Mouse (Mus musculus) splenic B cell, adult 2 months (primary cell): ENCODE results near the gene Ftsj1.

Experiments
- DNase-seq: peaks from one replicate; pipeline ENCODE4 v3.0.0-alpha.2; 2011; ENCODE audit warnings: low read depth, low spot score
- H3K27me3 ChIP-seq: 2 replicates; pipeline ENCODE4 v1.6.1; 2012; ENCODE audit warnings: mild to moderate bottlenecking, low read length, moderate library complexity, mixed read lengths; ENCODE audit not compliant: control insufficient read depth, poor library complexity, insufficient read depth, severe bottlenecking
- H3K36me3 ChIP-seq: 2 replicates; pipeline ENCODE4 v1.6.1; 2012; ENCODE audit warnings: mild to moderate bottlenecking, low read length, moderate library complexity, mixed read lengths; ENCODE audit not compliant: control insufficient read depth, poor library complexity, insufficient read depth, severe bottlenecking

The Ftsj1 gene

GRCm38 (mm10) chrX:8236704-8237103, 15.5 kb downstream of the Ftsj1 start:
- no peaks in the 10 kb centered on the region for H3K36me3 ChIP-seq
- DNase-seq: no peak
- no peaks in the 10 kb centered on the region for H3K27me3 ChIP-seq

DNA sequence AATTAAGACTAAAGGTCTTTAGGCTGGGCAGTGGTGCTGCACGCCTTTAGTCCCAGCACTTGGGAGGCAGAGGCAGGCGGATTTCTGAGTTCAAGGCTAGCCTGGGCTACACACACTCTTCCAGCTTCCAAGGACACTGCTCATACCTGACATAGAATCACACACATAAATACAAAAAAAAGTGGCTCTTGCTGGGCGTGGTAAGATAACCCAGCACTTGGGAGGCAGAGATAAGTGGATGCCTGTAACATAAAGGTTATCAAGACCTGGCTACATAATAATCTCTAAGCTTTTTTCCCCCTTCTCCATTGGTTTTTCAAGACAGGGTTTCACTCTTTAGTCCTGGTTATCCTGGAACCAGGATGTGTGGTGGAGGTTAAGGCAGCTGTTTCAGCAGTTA, 18.6 kb downstream of the Ftsj1 start:
- no peaks in the 10 kb centered on the region for H3K36me3 ChIP-seq
- no peaks in the 10 kb centered on the region for H3K27me3 ChIP-seq
- no peak for DNase-seq

GRCm38 (mm10) chrX:8230272-8230671, 21.9 kb downstream of the Ftsj1 start:
- H3K27me3 ChIP-seq: no peaks in the 10 kb centered on the region
- no peak for DNase-seq
- no peaks in the 10 kb centered on the region for H3K36me3 ChIP-seq

DNA sequence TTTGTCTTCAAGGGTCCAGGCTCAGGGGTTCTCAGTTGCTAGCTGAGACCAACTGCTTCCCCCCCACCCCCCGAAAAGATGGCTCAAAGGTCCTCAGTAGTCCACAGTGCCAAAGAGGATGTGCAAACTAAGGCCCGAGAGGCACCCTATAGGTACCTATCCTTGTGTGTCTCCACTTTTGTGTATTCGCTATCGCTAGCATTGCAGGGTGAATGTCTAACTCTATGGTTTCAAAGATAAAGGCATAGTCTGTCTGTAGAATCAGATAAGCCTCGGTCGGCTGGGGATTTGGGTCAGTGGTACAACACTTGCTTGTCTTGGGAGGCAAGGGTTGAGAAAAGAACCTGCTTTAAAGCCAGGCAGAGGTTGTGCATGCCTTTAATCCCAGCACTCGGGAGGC, 28.7 kb downstream of the Ftsj1 start:
- H3K36me3 ChIP-seq: no peaks in the 10 kb centered on the region
- DNase-seq: no peak
- no peaks in the 10 kb centered on the region for H3K27me3 ChIP-seq

DNA sequence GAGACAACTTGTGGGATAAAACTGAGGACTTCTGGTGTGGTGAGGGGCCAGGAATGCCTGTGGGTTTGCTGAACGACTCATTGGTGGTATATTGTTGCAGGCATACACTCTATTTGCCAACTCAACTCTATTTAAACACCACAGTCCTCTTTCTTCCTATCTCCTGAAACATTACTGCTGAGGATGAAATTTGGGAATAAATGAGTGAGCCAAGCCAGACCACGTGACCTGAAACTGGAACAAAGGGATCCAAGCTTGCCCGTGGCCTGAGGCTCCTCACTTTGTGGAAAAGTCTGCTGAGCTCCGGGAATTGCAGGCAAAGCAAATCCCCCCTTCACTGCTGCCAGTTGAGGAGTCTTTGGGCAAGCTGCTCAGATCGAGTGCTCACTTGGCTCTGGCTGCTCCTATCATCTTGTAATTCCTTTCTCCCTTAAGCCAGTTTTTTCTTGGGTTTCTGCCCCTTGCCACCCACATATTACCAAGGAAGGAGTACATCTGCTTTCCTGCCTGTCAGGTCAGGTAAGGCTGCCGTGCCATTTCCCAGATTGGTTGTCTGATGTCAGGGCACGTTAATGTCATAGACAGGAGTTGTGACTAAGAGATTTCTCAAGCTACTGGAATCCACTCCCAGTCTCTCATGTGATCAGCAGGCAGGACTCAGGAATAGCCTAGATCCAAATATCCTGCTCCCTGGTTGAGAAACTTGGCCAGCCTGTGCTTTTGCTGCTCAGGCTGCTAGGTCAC, 29.4 kb downstream of the Ftsj1 start:
- no peaks in the 10 kb centered on the region for H3K27me3 ChIP-seq
- no peaks in the 10 kb centered on the region for H3K36me3 ChIP-seq
- no peak for DNase-seq

- H3K36me3 ChIP-seq: no peaks in the 10 kb centered on the region
- no peaks in the 10 kb centered on the region for H3K27me3 ChIP-seq
- no peak for DNase-seq
These were observed 29.9 kb downstream of the Ftsj1 start for GRCm38 (mm10) chrX:8222296-8222677.

GRCm38 (mm10) chrX:8219651-8220050, 32.6 kb downstream of the Ftsj1 start:
- H3K27me3 ChIP-seq: no peaks in the 10 kb centered on the region
- H3K36me3 ChIP-seq: no peaks in the 10 kb centered on the region
- no peak for DNase-seq

GRCm38 (mm10) chrX:8218114-8218513, 34.1 kb downstream of the Ftsj1 start:
- H3K27me3 ChIP-seq: no peaks in the 10 kb centered on the region
- no peaks in the 10 kb centered on the region for H3K36me3 ChIP-seq
- DNase-seq: no peak

DNA sequence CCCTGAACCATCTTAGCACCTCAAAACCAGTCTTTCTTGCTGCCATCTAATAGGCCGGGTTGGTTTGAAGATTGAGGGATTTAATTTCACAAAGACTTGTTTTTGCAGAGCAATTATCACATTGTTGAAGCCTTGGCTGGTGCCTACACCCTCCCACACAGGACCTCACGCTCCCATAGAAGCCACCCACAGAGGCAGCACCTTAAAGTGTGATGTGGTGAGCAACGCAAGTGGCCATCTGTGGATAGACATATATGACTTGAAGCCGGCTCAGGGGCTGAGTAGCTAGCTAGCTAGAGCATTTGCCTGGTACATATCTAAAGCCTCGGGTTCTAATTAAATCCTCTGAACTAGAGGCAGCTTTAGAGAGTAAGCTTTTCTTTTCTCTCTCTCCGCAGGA, 34.8 kb downstream of the Ftsj1 start:
- DNase-seq: no peak
- Histone ChIP-seq H3K36me3 (no peaks in the 10 kb centered on the region), H3K27me3 (no peaks in the 10 kb centered on the region)

- no peaks in the 10 kb centered on the region for H3K36me3 ChIP-seq
- H3K27me3 ChIP-seq: no peaks in the 10 kb centered on the region
- no peak for DNase-seq
These were observed 40.6 kb downstream of the Ftsj1 start for GRCm38 (mm10) chrX:8211490-8212207.

DNA sequence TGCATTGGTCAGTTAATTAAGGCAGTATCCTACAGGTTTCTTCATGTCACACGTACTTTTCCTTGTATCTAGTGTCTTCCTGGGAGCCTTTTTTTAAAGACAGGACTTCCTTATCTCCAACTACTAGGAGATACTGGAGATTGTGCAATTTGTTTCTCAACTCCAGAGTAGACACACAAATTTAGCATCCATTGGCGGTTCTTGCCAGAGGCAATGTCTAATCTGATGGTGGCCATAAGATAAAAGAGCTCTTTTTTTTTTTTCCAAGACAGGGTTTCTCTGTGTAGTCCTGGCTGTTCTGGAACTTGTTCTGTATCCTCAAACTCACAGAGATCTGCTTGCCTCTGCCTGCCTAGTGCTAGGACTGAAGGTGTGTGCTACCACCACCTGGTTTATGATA, 42.5 kb downstream of the Ftsj1 start:
- no peak for DNase-seq
- H3K36me3 ChIP-seq: no peaks in the 10 kb centered on the region
- no peaks in the 10 kb centered on the region for H3K27me3 ChIP-seq

DNA sequence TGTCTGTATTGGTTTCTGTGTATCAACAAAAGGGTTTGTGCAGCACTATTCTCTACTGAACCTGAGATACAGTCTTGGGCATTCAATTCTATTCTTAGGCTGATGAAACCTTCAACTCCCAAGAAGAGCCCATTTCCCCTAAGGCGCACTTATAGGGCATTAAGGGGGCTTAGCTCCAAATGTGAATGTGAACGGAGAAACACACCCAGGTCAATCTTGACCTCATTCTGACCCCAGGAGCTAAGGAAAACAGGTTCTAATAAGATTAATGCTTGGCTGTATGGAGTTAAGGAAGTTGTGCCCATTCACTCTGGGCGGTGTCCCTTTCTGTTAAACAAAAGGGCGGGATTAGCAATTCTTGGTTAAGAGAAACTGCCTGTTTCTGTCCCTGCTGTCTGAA, 45.0 kb downstream of the Ftsj1 start:
- Histone ChIP-seq H3K27me3 (no peaks in the 10 kb centered on the region), H3K36me3 (no peaks in the 10 kb centered on the region)
- DNase-seq: no peak

DNA sequence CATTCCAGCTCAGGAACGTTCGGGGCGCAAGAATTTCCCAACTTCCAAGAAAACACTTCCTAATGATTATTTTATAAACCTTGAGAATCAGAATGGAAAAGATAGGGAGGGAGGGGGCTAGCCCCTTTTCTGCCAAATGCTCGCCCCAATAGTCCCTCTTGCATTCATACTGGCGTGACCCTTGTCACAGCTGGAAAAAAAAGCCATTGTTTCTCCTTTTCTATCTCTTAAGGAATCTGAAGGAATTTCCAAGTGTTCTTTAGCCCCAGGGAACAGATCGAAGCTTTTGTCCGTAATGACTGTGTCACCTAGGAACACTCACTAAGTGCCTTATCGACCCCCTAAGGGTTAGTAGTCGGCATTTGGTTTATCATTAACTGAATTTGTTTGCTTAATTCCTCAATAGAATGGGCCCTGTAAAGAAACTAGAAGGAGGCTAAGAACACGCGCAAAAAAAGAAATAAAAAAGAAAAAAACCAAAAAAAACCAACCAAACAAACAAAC, 45.5 kb downstream of the Ftsj1 start:
- no peaks in the 10 kb centered on the region for H3K36me3 ChIP-seq
- DNase-seq: no peak
- H3K27me3 ChIP-seq: no peaks in the 10 kb centered on the region

DNA sequence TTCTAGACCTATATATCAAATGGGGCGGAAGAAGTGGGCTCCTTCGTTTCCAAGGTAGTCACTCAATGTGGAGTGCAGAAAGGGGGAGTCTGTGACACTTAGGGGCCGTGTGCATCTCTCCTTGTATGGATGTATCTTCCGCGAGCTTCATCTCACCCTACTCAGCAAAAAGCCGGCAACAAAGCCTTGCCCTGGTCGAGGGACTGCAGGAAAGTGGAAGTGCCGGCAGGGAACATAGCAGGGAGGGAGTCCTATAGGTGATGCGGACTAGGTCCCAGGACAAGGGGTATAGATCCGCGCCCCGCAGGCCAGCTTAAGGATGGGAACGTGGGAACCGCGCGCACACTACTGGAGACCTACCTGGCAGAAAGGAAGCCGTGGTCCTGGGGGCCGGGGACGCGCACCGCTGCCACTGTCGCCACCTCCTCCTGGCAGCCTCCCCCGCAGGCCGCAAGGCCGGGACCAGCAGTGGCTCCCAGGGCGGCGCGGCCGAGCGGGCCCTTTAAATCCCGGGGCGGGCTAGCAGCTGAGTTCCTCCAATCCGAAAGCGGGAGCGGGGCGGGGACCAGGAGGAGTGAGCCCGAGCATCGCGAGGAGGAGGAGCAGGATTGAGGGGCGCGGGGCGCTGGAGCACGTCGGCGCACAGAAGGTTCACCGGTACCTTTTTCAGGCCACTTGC, 46.1 kb downstream of the Ftsj1 start, which contains the start of gene Porcn:
Gene Porcn, minus strand, starts transcription at position 511 of the 679 bp plus-strand sequence.
- H3K36me3 ChIP-seq: no peaks in the 10 kb centered on the region
- DNase-seq: no peak
- no peaks in the 10 kb centered on the region for H3K27me3 ChIP-seq

GRCm38 (mm10) chrX:8205551-8205950, 46.7 kb downstream of the Ftsj1 start:
- DNase-seq: no peak
- Histone ChIP-seq H3K27me3 (no peaks in the 10 kb centered on the region), H3K36me3 (no peaks in the 10 kb centered on the region)
